Mouse (Mus musculus): ENCODE measurements around the gene Aqp1.
A peak's percentile ranks its signal among the peaks of the same experiment; 100 is the strongest.

Gene Aqp1

DNA sequence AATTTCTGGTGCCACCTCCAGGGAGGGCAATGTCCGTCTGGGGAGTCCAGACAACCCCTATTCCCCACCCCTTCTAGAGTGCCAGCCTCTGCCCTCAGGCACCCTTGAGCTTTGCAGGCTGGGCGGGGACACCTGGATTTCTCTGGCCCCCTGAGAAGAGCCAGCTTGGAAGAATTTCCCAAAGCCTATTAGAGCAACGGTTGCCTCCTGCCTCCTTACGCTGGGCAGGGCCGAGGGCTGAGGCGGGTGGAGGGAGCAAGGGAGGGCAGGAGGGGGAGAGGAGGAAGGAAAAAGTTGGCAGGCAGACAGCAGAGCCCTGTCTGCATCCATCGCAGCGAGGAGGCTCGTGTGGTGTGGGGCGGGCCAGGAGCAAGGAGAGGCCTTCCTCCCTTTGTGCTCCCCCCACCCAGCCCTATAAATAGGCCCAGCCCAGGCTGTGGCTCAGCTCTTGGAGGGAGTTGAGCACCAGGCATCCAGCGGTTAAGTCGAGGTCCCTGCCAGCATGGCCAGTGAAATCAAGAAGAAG, at the start of gene Aqp1:
Gene Aqp1 (plus strand): TSS at position 444 of the 526 bp plus-strand sequence.
- DNase-seq (ENCODE audit: low read depth, low spot score), result peak; percentile 7

GRCm38 (mm10) chr6:55288007-55288602, 48.1 kb upstream of the Aqp1 start:
- no peak for DNase-seq (ENCODE audit: low read depth, low spot score)

GRCm38 (mm10) chr6:55294549-55295131, 41.6 kb upstream of the Aqp1 start:
- no peak for DNase-seq (ENCODE audit: low read depth, low spot score)

DNA sequence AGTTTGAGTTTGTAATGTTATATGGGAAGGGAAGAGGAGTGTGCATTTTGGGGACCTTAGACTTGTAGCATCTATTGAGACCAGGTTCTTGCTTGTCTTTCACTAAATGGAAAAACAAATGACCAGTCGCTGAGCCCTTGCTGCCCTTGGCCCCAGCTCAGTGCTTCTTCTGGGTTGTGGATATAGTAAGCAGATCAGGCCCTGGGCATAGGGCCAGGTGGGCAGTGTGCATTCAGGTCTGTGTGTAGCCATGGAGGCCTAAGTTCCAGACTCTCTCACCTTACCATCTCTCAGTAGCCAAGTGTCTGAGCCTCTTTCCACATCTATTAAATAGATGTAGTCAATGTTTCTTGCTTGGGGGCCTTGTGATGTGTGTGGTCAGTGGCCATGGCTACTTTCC, 40.9 kb upstream of the Aqp1 start:
- DNase-seq (ENCODE audit: low read depth, low spot score), result no peak

- DNase-seq (ENCODE audit: low read depth, low spot score), result no peak
Observed at GRCm38 (mm10) chr6:55299482-55299881, 36.8 kb upstream of the Aqp1 start.

- no peak for DNase-seq (ENCODE audit: low read depth, low spot score)
Observed at GRCm38 (mm10) chr6:55299917-55300316, 36.3 kb upstream of the Aqp1 start.

DNA sequence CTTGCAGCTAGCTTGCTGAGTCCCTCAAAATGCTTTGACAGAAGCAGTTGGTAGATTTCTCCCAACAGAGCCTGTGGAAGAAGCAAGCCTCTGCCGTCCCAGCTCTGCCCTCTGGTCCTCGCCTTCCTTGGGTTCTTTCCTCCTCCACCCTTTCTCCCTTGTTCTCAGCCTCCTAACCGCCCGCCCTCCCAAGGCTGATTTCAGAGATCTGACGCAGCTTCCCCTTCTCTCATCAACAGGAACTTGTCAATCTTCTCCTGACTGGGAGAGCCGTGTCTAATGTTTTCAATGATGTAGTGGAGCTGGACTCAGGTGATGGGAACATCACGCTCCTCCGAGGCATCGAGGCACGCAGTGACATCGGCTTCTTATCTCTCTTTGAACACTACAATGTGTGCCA, 35.5 kb upstream of the Aqp1 start:
- DNase-seq (ENCODE audit: low read depth, low spot score), result no peak

DNA sequence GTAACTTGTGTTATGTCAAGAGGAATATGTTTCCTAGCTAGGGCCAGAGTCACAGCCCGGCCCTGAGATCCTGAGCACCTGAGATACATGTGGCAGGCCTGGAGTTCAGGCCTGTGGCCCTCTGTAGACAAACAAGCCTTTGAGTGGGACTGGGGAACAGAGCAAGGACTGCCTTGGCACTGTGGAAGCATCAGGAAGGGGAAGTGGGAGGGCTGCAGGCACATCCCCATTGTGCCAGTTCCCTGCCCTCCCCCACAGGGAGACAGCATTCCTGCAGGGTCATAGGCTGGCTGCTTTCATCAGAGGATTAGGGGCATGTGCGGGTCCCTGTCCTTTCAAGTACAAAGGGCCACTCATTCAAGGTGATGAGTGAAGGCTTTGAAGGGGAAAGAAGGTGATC, 26.1 kb upstream of the Aqp1 start:
- no peak for DNase-seq (ENCODE audit: low read depth, low spot score)

- DNase-seq (ENCODE audit: low read depth, low spot score), result no peak
Observed at GRCm38 (mm10) chr6:55311962-55312361, 24.3 kb upstream of the Aqp1 start.

GRCm38 (mm10) chr6:55313893-55314292, 22.3 kb upstream of the Aqp1 start:
- no peak for DNase-seq (ENCODE audit: low read depth, low spot score)

GRCm38 (mm10) chr6:55314628-55315027, 21.6 kb upstream of the Aqp1 start:
- no peak for DNase-seq (ENCODE audit: low read depth, low spot score)

DNA sequence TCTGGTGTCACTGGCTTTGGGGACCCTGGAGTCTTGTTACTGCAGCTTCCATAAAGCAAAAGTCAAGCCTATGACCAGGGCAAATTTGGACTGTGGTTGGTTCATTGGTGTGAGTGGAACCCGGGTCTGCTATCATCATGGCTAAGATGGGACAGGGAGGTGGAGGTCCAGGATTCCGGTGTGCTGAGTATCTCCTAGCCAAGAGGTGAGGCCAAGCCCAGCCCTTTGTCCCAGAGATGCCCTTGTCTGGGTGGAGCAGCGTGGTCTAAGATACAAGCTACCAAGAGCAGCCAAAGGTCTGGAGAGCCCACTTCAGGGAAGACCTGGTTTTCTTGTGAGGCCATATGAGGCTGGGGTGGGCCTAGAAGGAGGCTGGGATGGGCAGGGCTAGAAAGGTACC, 17.6 kb upstream of the Aqp1 start:
- no peak for DNase-seq (ENCODE audit: low read depth, low spot score)

DNA sequence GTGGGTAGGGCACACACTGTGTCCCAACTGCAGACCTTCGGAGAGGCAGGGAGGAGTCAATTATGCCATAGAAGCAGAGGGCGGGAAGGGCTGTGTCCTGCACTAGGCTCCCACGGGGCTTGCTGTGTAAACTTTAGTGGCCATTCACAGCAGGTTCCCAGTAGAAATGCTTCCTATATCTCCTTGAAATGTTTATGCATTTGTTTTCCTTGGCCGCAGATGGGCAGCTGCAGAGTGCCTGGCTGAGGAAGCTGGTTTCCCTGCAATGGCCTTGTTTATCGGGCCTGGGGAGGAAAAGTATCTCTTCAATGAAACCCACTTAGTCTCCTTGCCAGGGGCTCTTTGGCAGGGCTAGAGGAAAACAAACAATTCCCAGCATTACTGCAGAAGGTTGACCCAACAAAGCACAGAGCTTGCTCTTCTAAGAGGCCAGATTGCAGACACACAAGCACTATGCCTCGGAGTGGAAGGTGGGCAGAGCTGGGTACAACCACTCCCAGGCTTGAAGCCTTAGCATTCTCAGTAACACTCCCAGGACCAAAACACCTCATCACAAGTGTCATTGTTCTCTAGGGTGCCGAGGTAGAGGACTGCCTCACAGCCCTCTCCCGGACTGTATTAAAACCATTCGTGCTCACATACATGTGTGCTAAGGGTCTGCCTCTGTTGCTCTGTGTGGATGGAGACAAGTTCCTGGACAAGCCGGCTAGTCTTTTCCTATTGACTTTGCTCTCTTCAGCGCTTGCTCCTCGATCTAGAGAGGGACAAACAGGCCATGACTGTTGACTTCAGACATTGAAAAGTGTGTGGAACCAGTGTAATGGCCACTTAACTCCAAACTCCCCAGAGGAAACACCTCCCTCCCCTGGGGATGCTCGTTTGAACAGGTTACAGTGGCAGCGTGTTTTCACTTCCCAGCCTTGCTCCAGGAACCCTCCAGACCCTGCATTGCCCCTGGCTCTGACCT, 16.4 kb upstream of the Aqp1 start:
- DNase-seq (ENCODE audit: low read depth, low spot score), result no peak

- DNase-seq (ENCODE audit: low read depth, low spot score), result no peak
Observed at GRCm38 (mm10) chr6:55320894-55321293, 15.3 kb upstream of the Aqp1 start.

DNA sequence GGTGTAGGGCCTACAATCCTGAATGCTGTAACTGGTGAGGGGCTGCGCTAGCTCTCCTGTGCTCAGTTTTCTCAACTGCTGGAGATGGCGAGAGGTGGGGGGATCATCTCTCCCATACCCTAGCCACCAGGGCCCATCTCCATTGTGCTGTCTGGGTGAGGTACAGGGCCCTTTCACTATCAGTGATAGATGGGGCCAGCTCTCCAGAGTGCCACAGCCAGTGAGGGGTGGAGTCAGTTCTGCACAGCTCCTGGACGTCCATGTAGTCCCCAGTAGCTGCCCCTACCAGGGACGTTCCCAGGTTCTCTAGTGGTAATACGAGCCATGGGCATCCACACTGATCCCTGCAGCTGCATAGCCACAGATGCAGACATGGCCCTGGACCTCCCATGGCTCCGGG, 14.7 kb upstream of the Aqp1 start:
- DNase-seq (ENCODE audit: low read depth, low spot score), result no peak

DNA sequence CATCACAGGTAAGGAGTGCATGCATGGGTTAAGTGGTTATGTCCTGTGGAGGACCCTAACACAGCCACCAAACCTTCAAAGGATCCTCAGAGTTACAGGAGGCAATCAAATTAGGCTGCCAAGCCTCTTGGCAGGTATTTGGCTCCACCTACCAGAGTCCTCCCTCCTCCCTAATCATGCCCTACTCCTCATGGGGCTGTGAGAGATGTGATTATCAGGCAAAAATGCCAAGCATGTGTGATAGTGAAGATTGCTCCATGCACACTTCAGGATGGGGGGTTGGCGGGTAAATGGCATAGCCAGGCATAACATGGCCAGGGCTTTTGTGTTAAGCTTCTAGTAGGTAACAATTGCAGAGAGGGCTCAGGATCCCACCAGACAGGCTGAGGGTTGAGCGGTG, 13.3 kb upstream of the Aqp1 start:
- no peak for DNase-seq (ENCODE audit: low read depth, low spot score)

DNA sequence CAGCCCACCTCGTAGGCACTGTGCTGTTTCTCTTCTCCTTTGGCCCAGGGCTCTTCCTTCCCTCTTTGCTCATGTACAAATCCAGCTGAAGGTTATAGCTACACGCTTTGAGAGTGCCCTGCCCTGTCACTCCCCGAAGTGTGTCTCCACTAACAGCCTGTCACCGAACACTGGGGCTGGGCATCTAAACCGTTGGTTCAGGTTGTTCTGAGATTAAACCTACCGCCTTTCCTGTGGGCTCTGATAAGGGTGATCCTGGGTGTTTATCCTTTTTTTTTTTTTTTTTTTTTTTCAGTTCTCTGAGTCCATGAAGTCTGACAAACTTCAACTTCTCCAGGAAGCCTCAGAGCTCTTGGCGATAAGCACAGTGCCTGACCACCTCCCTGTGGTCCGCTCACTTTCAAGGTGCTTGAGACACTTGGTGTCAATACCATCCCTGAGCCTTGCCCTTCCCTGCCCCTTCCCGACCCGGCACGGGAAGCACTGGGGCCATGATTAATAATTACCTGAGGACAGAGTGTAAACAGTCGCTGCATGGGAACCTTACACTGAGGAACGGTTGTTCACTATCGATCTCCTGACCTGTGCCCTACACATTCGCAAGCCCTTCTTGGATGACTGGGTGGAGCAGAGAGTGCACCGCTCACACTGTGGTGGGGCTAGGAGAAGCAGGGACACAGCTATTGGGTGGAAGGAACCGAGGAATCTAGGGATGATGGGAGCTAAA, 12.2 kb upstream of the Aqp1 start:
- no peak for DNase-seq (ENCODE audit: low read depth, low spot score)

GRCm38 (mm10) chr6:55324785-55325184, 11.4 kb upstream of the Aqp1 start:
- no peak for DNase-seq (ENCODE audit: low read depth, low spot score)

DNA sequence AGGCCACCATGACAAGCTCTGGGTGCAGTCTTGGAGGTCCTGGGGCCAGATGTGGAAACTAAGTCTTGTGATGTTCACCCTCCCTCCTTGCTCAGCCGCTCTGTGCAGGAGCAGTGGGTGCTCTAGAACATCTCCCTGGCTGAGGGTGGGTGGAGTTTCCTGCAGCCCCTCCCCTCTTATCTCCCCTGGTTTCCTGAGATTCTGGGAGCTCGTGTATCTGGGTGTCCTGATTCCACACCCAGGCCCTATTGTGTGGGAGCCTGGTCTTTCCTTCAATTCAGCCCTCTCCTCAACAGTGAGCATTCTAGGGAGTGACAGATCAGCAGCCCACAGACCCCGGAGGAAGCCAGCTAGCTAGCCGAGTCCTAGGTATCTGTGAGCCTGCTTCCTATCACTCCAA, 9.9 kb upstream of the Aqp1 start:
- DNase-seq (ENCODE audit: low read depth, low spot score), result no peak

- no peak for DNase-seq (ENCODE audit: low read depth, low spot score)
Observed at GRCm38 (mm10) chr6:55327326-55327725, 8.9 kb upstream of the Aqp1 start.

DNA sequence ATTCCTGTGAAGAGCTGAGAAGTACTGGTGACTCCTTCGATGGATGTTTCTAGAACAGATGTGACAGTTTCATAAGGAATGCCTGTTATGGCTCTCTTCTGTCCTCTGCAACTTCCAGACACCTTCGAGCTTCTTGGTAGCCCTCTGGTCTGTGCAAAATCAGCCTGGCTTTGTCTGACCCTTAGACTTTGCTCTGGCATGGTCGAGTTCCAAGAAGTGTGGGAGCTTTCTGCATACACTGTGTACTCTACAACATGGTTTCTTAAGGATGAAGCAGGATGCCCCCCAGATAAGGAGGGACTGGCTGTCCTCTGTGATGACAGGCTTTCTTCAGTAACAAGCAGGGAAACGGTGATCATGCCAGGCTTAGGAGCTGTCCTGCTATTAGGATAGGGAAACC, 8.1 kb upstream of the Aqp1 start:
- no peak for DNase-seq (ENCODE audit: low read depth, low spot score)

GRCm38 (mm10) chr6:55331315-55331714, 4.9 kb upstream of the Aqp1 start:
- no peak for DNase-seq (ENCODE audit: low read depth, low spot score)

Measured in ZHBTc4 (cell line).